Mouse (Mus musculus) embryonic facial prominence, embryonic 12.5 days (tissue): ENCODE measurements around the gene Plcz1. TPM values are rescaled to one million over a fixed set of nuclear protein-coding genes. Genes with fewer than 3 reads are reported as not detected.

Source experiments
- polyA plus RNA-seq: library from polyadenylated mRNA; unstranded; fragments of >200 nt; fragmentation: Nextera tagmentation; extraction: Ambion mirVana; gene quantifications from 2 replicates; pipeline ENCODE4 v1.2.1, GENCODE M21; 2016

Plcz1 gene
- polyA plus RNA-seq, 1 experiment from 2014 or later, result not detected

Other genes with a start within 250 kb of the Plcz1 start
- gene Capza3, start 205 bp downstream of the Plcz1 start, polyA plus RNA-seq, result not detected in 2 replicates